Mouse (Mus musculus): ENCODE data around the gene Gm13289. TPM values are rescaled to one million over a fixed set of nuclear protein-coding genes. Genes with fewer than 3 reads are reported as not detected.
"Not testable (repeated sequence)": the region's sequence is repeated elsewhere in the genome, so short reads cannot be mapped to it uniquely, and the experiment has no call there.

The Gm13289 gene
- total and polyA plus RNA-seq, 3 experiments = not detected

GRCm38 (mm10) chr4:88744207-88744606 lies 32.5 kb upstream of the Gm13289 start:
- Histone ChIP-seq H3K9ac (ENCODE audit: low read depth, low read length) (no peak overlapping the region), H3K36me3 (ENCODE audit: control insufficient read depth, insufficient read depth, low read length) (no peaks in the 10 kb centered on the region), H3K27ac (no peak overlapping the region), H3K4me1 (ENCODE audit: control insufficient read depth, insufficient read depth, low read length) (no peaks in the 10 kb centered on the region), H3K79me2 (replicated peaks; ENCODE audit: control insufficient read depth, insufficient read depth, low read length) (no peaks in the 10 kb centered on the region), H3K4me3 (no peak overlapping the region), H3K27me3 (ENCODE audit: control insufficient read depth, insufficient read depth, low read length) (no peaks in the 10 kb centered on the region)
- intact Hi-C loops (cut with DNase I) = no loop called here
- DNase-seq = no peak
- 58% methylated on average over 3 of the region's 3 CpGs for WGBS
- TF ChIP-seq EP300 (IDR thresholded peaks at IDR 0.05; ENCODE audit: insufficient read depth, low read depth, low read length) (no peak), POLR2A (IDR thresholded peaks at IDR 0.05; ENCODE audit: insufficient read depth, low read depth, low read length) (no peak), CTCF (IDR thresholded peaks at IDR 0.05) (peak; percentile 39)

- Histone ChIP-seq H3K27ac (no peak overlapping the region), H3K4me3 (no peak overlapping the region), H3K9ac (ENCODE audit: low read depth, low read length) (no peak overlapping the region), H3K79me2 (replicated peaks; ENCODE audit: control insufficient read depth, insufficient read depth, low read length) (no peaks in the 10 kb centered on the region), H3K4me1 (ENCODE audit: control insufficient read depth, insufficient read depth, low read length) (no peaks in the 10 kb centered on the region), H3K36me3 (ENCODE audit: control insufficient read depth, insufficient read depth, low read length) (no peaks in the 10 kb centered on the region), H3K27me3 (ENCODE audit: control insufficient read depth, insufficient read depth, low read length) (no peaks in the 10 kb centered on the region)
- intact Hi-C loops (cut with DNase I) = no loop called here
- DNase-seq = no peak
- 63% methylated on average over 6 of the region's 6 CpGs for WGBS
- TF ChIP-seq EP300 (IDR thresholded peaks at IDR 0.05; ENCODE audit: insufficient read depth, low read depth, low read length) (no peak), CTCF (IDR thresholded peaks at IDR 0.05) (no peak), POLR2A (IDR thresholded peaks at IDR 0.05; ENCODE audit: insufficient read depth, low read depth, low read length) (no peak)
These were observed 26.8 kb upstream of the Gm13289 start for GRCm38 (mm10) chr4:88749926-88750325.

- H3K79me2 ChIP-seq (replicated peaks; ENCODE audit: control insufficient read depth, insufficient read depth, low read length); H3K4me1 ChIP-seq (ENCODE audit: control insufficient read depth, insufficient read depth, low read length); H3K27ac ChIP-seq; H3K27me3 ChIP-seq (ENCODE audit: control insufficient read depth, insufficient read depth, low read length); H3K36me3 ChIP-seq (ENCODE audit: control insufficient read depth, insufficient read depth, low read length); H3K4me3 ChIP-seq; intact Hi-C loops (cut with DNase I); H3K9ac ChIP-seq (ENCODE audit: low read depth, low read length): not testable (repeated sequence)
- peak; percentile 44 for TF ChIP-seq CTCF (IDR thresholded peaks at IDR 0.05)
- WGBS = 76% methylated on average over 15 of the region's 15 CpGs
- DNase-seq = peak; percentile 66 to 83
These were observed 21.8 kb upstream of the Gm13289 start, which contains the start of gene Gm13271 for GRCm38 (mm10) chr4:88754818-88755340. TSS of gene Gm13271 (plus strand) at chr4:88754868.

DNA sequence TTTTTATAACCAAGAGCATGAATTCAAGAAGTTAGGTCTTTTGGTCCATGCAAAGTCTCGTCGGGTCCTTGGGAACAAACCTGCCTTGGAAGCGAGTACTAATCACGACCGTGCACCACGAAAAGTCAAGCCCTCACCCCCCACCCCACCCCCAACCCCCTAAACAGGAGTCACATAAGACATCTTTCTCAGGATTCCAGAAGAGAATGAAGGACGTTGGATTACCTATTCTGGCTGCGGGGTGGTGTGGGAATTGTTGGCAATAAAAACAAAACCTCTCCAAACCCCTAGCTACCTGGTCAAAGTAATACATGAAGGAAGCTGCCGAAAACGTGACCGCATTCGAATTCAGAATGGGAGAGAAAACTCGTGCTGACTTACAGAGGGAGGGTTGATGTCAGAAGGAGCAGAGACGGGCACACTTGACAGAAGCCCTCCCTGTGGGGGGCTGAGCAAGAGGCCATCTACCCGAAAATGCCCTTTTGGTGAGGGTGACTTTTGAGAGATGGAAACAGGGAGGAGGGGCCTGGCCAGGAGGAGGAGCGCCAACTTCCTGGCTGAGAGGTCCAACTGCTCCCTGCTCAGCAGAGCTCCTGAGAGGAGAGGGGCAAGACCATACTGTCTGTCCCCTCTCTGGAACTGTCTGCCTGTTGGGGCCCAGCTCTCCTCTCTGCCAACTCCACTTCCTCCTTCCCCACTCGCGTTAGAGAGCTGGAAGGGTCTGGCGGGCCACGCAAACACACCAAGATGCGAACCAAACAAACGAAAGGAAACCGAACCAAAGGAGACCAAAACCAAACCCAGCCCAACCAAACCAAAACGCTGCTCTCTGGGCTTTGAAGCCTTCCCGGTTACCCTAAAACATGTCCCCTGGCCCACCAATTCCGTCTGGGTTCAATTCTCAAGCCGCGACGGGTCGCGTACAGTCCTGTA lies 19.9 kb upstream of the Gm13289 start:
- H3K79me2 ChIP-seq (replicated peaks; ENCODE audit: control insufficient read depth, insufficient read depth, low read length); H3K27me3 ChIP-seq (ENCODE audit: control insufficient read depth, insufficient read depth, low read length); H3K4me1 ChIP-seq (ENCODE audit: control insufficient read depth, insufficient read depth, low read length); H3K36me3 ChIP-seq (ENCODE audit: control insufficient read depth, insufficient read depth, low read length): not testable (repeated sequence)
- intact Hi-C loops (cut with DNase I) = loop anchor here (2.0 kb wide), 1 partner anchor 18 kb away; no protein-coding TSS in a partner anchor
- TF ChIP-seq POLR2A (IDR thresholded peaks at IDR 0.05; ENCODE audit: insufficient read depth, low read depth, low read length) = peak; percentile 65; the same call in 1 of the 2 replicates
- Histone ChIP-seq H3K27ac (peak overlapping the region; percentile 77), H3K9ac (ENCODE audit: low read depth, low read length) (peak overlapping the region; percentile 82), H3K4me3 (peak overlapping the region; percentile 47)
- peak; percentile 34 to 59 for DNase-seq
- WGBS = 9% methylated on average over 29 of the region's 31 CpGs

GRCm38 (mm10) chr4:88757628-88758031 lies 19.1 kb upstream of the Gm13289 start:
- DNase-seq = peak; percentile 89 to 92
- intact Hi-C loops (cut with DNase I) = loop anchor here (2.0 kb wide), 1 partner anchor 19 kb away; no protein-coding TSS in a partner anchor
- TF ChIP-seq POLR2A (IDR thresholded peaks at IDR 0.05; ENCODE audit: insufficient read depth, low read depth, low read length) (peak; percentile 61; the same call in 1 of the 2 replicates), CTCF (IDR thresholded peaks at IDR 0.05) (peak; percentile 66)

GRCm38 (mm10) chr4:88758751-88759150 lies 18.0 kb upstream of the Gm13289 start:
- H3K4me3 ChIP-seq; H3K27ac ChIP-seq; H3K9ac ChIP-seq (ENCODE audit: low read depth, low read length); H3K36me3 ChIP-seq (ENCODE audit: control insufficient read depth, insufficient read depth, low read length); H3K4me1 ChIP-seq (ENCODE audit: control insufficient read depth, insufficient read depth, low read length); intact Hi-C loops (cut with DNase I); H3K79me2 ChIP-seq (replicated peaks; ENCODE audit: control insufficient read depth, insufficient read depth, low read length); DNase-seq; H3K27me3 ChIP-seq (ENCODE audit: control insufficient read depth, insufficient read depth, low read length): not testable (repeated sequence)
- 88% methylated on average over 9 of the region's 9 CpGs for WGBS

More at GRCm38 (mm10) chr4:88757628-88758031, 19.1 kb upstream of the Gm13289 start:
- H3K4me1 ChIP-seq (ENCODE audit: control insufficient read depth, insufficient read depth, low read length); H3K27me3 ChIP-seq (ENCODE audit: control insufficient read depth, insufficient read depth, low read length); H3K36me3 ChIP-seq (ENCODE audit: control insufficient read depth, insufficient read depth, low read length); H3K79me2 ChIP-seq (replicated peaks; ENCODE audit: control insufficient read depth, insufficient read depth, low read length): not testable (repeated sequence)
- Histone ChIP-seq H3K4me3 (peak overlapping the region; percentile 47), H3K27ac (peak overlapping the region; percentile 77), H3K9ac (ENCODE audit: low read depth, low read length) (peak overlapping the region; percentile 82)
- WGBS = 0% methylated on average over 16 of the region's 21 CpGs

GRCm38 (mm10) chr4:88759610-88760268 lies 17.0 kb upstream of the Gm13289 start, which contains the start of gene Gm13283:
TSS of gene Gm13283 (plus strand) at chr4:88760119.
- WGBS = 13% methylated on average over 11 of the region's 14 CpGs
- intact Hi-C loops (cut with DNase I); H3K4me3 ChIP-seq; H3K4me1 ChIP-seq (ENCODE audit: control insufficient read depth, insufficient read depth, low read length); H3K79me2 ChIP-seq (replicated peaks; ENCODE audit: control insufficient read depth, insufficient read depth, low read length); H3K27me3 ChIP-seq (ENCODE audit: control insufficient read depth, insufficient read depth, low read length); H3K36me3 ChIP-seq (ENCODE audit: control insufficient read depth, insufficient read depth, low read length): not testable (repeated sequence)
- peak within 1 kb of the TSS; percentile 40; the same call in 1 of the 2 replicates for H3K27ac ChIP-seq
- peak in 1 of 2 experiments; percentile 44 for DNase-seq
- H3K9ac ChIP-seq (ENCODE audit: low read depth, low read length) = peak within 1 kb of the TSS; percentile 43; the same call in 1 of the 2 replicates
